Mouse (Mus musculus) spleen, postnatal 4 days (tissue): ENCODE data around the gene Tango2.

ENCODE experiments used
- DNase-seq, 2 experiments: peaks; one replicate each; pipeline ENCODE4 v3.0.0; 2022; ENCODE audit warnings: low spot score in 2 of 2

Gene Tango2

GRCm38 (mm10) chr16:18347931-18348600, at the start of gene Tango2, which contains the start of gene Arvcf:
TSS of gene Tango2 (minus strand) at chr16:18348103.
TSS of gene Arvcf (plus strand) at chr16:18348182.
- peak; percentile 72 to 81 for DNase-seq

GRCm38 (mm10) chr16:18396791-18397621, 49.1 kb upstream of the Tango2 start:
- no peak for DNase-seq

- no peak for DNase-seq
Measured at GRCm38 (mm10) chr16:18396201-18396600, 48.3 kb upstream of the Tango2 start.

GRCm38 (mm10) chr16:18395620-18396036, 47.7 kb upstream of the Tango2 start:
- DNase-seq: no peak

GRCm38 (mm10) chr16:18394777-18395619, 47.1 kb upstream of the Tango2 start:
- no peak for DNase-seq

GRCm38 (mm10) chr16:18394056-18394455, 46.2 kb upstream of the Tango2 start:
- no peak for DNase-seq

GRCm38 (mm10) chr16:18393595-18393994, 45.7 kb upstream of the Tango2 start:
- no peak for DNase-seq

- DNase-seq: peak; percentile 91 to 94
Measured at GRCm38 (mm10) chr16:18392469-18393426, 44.8 kb upstream of the Tango2 start.

- DNase-seq: no peak
Measured at GRCm38 (mm10) chr16:18391728-18392127, 43.8 kb upstream of the Tango2 start.

- no peak for DNase-seq
Measured at GRCm38 (mm10) chr16:18391127-18391526, 43.2 kb upstream of the Tango2 start.

GRCm38 (mm10) chr16:18390399-18390798, 42.5 kb upstream of the Tango2 start:
- DNase-seq: no peak

GRCm38 (mm10) chr16:18388583-18389435, 40.9 kb upstream of the Tango2 start:
- DNase-seq: no peak

GRCm38 (mm10) chr16:18387704-18388582, 40.0 kb upstream of the Tango2 start:
- peak in 1 of 2 experiments; percentile 17 for DNase-seq

- peak; percentile 13 to 62 for DNase-seq
Measured at GRCm38 (mm10) chr16:18386972-18387371, 39.1 kb upstream of the Tango2 start.

GRCm38 (mm10) chr16:18386451-18386850, 38.5 kb upstream of the Tango2 start:
- no peak for DNase-seq

GRCm38 (mm10) chr16:18385411-18385810, 37.5 kb upstream of the Tango2 start:
- DNase-seq: peak in 1 of 2 experiments; percentile 51

- no peak for DNase-seq
Measured at GRCm38 (mm10) chr16:18384659-18385058, 36.8 kb upstream of the Tango2 start.

GRCm38 (mm10) chr16:18384211-18384610, 36.3 kb upstream of the Tango2 start:
- DNase-seq: peak in 1 of 2 experiments; percentile 54

GRCm38 (mm10) chr16:18383756-18384155, 35.9 kb upstream of the Tango2 start:
- DNase-seq: peak in 1 of 2 experiments; percentile 51
